Comparison of ENCODE assay signal across 16 mouse cellular contexts in genomic region chr4:97676579-97676937, GRCm38 (mm10).
DNase-seq lines count a peak whose midpoint lies in the region; ATAC-seq and TF ChIP-seq lines count a peak whose summit lies in the region.
"Had no signal": no experiment of that assay in that cellular context is flagged by ENCODE, and none has a peak within 500 bp of the region (broad histone marks: within the 10 kb centered on the region; RNA-seq: fewer than 3 reads in every experiment).

No protein-coding gene starts in this region.

- H3K9me3 ChIP-seq in forebrain, embryonic 13.5 days (replicated peaks), result no peaks in the 10 kb centered on the region
- H3K9me3 ChIP-seq in midbrain, embryonic 15.5 days, result no peaks in the 10 kb centered on the region
- H3K9me3 ChIP-seq: embryonic facial prominence, embryonic 12.5 days; kidney, embryonic 15.5 days; lung, embryonic 15.5 days; megakaryocyte, embryonic 14.5 days had no signal

- no peak overlapping the region for H3K4me3 ChIP-seq in forebrain, embryonic 13.5 days
- H3K4me3 ChIP-seq in midbrain, embryonic 15.5 days, result no peak overlapping the region
- H3K4me3 ChIP-seq: embryonic facial prominence, embryonic 12.5 days; kidney, embryonic 15.5 days; lung, embryonic 15.5 days; megakaryocyte, embryonic 14.5 days had no signal

- WGBS in forebrain, embryonic 13.5 days, result 11% methylated on average over 2 of the region's 2 CpGs
- 14% methylated on average over 2 of the region's 2 CpGs for WGBS in midbrain, embryonic 15.5 days

- H3K4me1 ChIP-seq in forebrain, embryonic 13.5 days, result peaks cover 39% of the 10 kb centered on the region
- H3K4me1 ChIP-seq in midbrain, embryonic 15.5 days, result peaks cover 15% of the 10 kb centered on the region
- H3K4me1 ChIP-seq: embryonic facial prominence, embryonic 12.5 days had no signal

- no peak for TF ChIP-seq CTCF in brain, embryonic 14.5 days (IDR thresholded peaks at IDR 0.05; ENCODE audit: borderline replicate concordance, extremely low read depth, insufficient read depth, insufficient read length)

- H3K9ac ChIP-seq in forebrain, embryonic 13.5 days, result no peak overlapping the region
- no peak overlapping the region for H3K9ac ChIP-seq in midbrain, embryonic 15.5 days
- H3K9ac ChIP-seq: embryonic facial prominence, embryonic 12.5 days; kidney, embryonic 15.5 days; lung, embryonic 15.5 days had no signal

- ATAC-seq in forebrain, embryonic 13.5 days, result peak; percentile 29; the same call in 1 of the 2 replicates
- ATAC-seq in midbrain, embryonic 15.5 days (replicated peaks), result peak; percentile 65

- no peak for TF ChIP-seq POLR2A in brain, embryonic 14.5 days (IDR thresholded peaks at IDR 0.05; ENCODE audit: borderline replicate concordance, extremely low read depth, insufficient read depth, insufficient read length, poor library complexity, severe bottlenecking)

- peak; percentile 8 for DNase-seq in layer of hippocampus, adult 9-11 months
- DNase-seq in layer of hippocampus, adult 8-10 months (ENCODE audit: low spot score in 2 of 2), result no peak
- peak; percentile 65 for DNase-seq in brain, embryonic 14.5 days (ENCODE audit: low read depth)
- DNase-seq in adrenal gland, postnatal 25 days, result no peak
- DNase-seq in gastrocnemius, adult 18-20 months (ENCODE audit: low spot score), result no peak
- no peak for DNase-seq in kidney, postnatal 14 days
- DNase-seq: cerebellum, adult 8-10 months; gastrocnemius, postnatal 36 days had no signal

- H3K4me2 ChIP-seq in forebrain, embryonic 13.5 days, result peak overlapping the region; percentile 55; the same call in 1 of the 2 replicates
- peak overlapping the region; percentile 54; the same call in 1 of the 2 replicates for H3K4me2 ChIP-seq in midbrain, embryonic 15.5 days
- H3K4me2 ChIP-seq: embryonic facial prominence, embryonic 12.5 days; liver, embryonic 11.5 days had no signal

- H3K27me3 ChIP-seq in forebrain, embryonic 13.5 days, result no peaks in the 10 kb centered on the region
- H3K27me3 ChIP-seq in midbrain, embryonic 15.5 days (replicated peaks), result no peaks in the 10 kb centered on the region
- H3K27me3 ChIP-seq: embryonic facial prominence, embryonic 12.5 days; kidney, embryonic 15.5 days; lung, embryonic 15.5 days had no signal

- H3K36me3 ChIP-seq in forebrain, embryonic 13.5 days (ENCODE audit: poor library complexity, severe bottlenecking), result no peaks in the 10 kb centered on the region
- no peaks in the 10 kb centered on the region for H3K36me3 ChIP-seq in midbrain, embryonic 15.5 days (replicated peaks)
- H3K36me3 ChIP-seq: embryonic facial prominence, embryonic 12.5 days; G1E; kidney, embryonic 15.5 days; lung, embryonic 15.5 days had no signal

- H3K27ac ChIP-seq in forebrain, embryonic 13.5 days, result peak overlapping the region; percentile 65; the same call in 1 of the 2 replicates
- no peak overlapping the region for H3K27ac ChIP-seq in midbrain, embryonic 15.5 days
- H3K27ac ChIP-seq: embryonic facial prominence, embryonic 12.5 days; kidney, embryonic 15.5 days; lung, embryonic 15.5 days had no signal

Comparison
In these comparisons a context has a peak if more than half of its experiments do, and no peak if none do; other contexts are left out.
1. DNase-seq: peak in layer of hippocampus, adult 9-11 months (single experiment) and brain, embryonic 14.5 days (single experiment); none in layer of hippocampus, adult 8-10 months (0 of 2), adrenal gland, postnatal 25 days (single experiment), gastrocnemius, adult 18-20 months (single experiment) and kidney, postnatal 14 days (single experiment).